ENCODE assay signal across 8 mouse cellular contexts in genomic region chr9:25655767-25656513, GRCm38 (mm10).
DNase-seq lines count a peak whose midpoint lies in the region; ATAC-seq and TF ChIP-seq lines count a peak whose summit lies in the region.

No protein-coding gene starts in this region.

- H3K27me3 ChIP-seq in forebrain, postnatal 0 days (ENCODE audit: insufficient read depth, low read length), result no peaks in the 10 kb centered on the region

- H3K4me2 ChIP-seq in forebrain, postnatal 0 days (ENCODE audit: low read depth), result no peak overlapping the region

- no peak for ATAC-seq in CD4-positive, CD25-positive, alpha-beta regulatory T cell, adult 4 months
- peak; percentile 95 for ATAC-seq in forebrain, postnatal 0 days

- TF ChIP-seq CTCF in forebrain, postnatal 0 days (IDR thresholded peaks at IDR 0.05; ENCODE audit: low read depth), result peak; percentile 88

- no peaks in the 10 kb centered on the region for H3K9me3 ChIP-seq in forebrain, postnatal 0 days (ENCODE audit: low read length)

- H3K27ac ChIP-seq in forebrain, postnatal 0 days (ENCODE audit: low read depth, low read length), result no peak overlapping the region

- H3K4me1 ChIP-seq in forebrain, postnatal 0 days (ENCODE audit: insufficient read depth), result no peaks in the 10 kb centered on the region

- no peak overlapping the region for H3K9ac ChIP-seq in forebrain, postnatal 0 days

- DNase-seq in CD4-positive, CD25-positive, alpha-beta regulatory T cell, adult 2 months (ENCODE audit: low read depth, low spot score), result peak; percentile 38
- DNase-seq in urinary bladder, postnatal 25 days (ENCODE audit: low spot score), result peak; percentile 12
- DNase-seq in urinary bladder, postnatal 10 days (ENCODE audit: low spot score), result no peak
- DNase-seq in forebrain, postnatal 0 days, result peak; percentile 88
- peak; percentile 51 to 77 for DNase-seq in layer of hippocampus, adult 18-20 months (ENCODE audit: low spot score in 2 of 2)
- peak; percentile 13 for DNase-seq in lung, postnatal 25 days (ENCODE audit: low spot score)
- DNase-seq in right cerebral cortex, postnatal 25 days, result peak; percentile 16

- H3K36me3 ChIP-seq in forebrain, postnatal 0 days (ENCODE audit: insufficient read depth), result no peaks in the 10 kb centered on the region

- WGBS in forebrain, postnatal 0 days, result 1% methylated on average over 3 of the region's 3 CpGs

- H3K4me3 ChIP-seq in forebrain, postnatal 0 days (ENCODE audit: low read depth, low read length), result no peak overlapping the region
